Mouse (Mus musculus) activated CD4-positive, CD25-positive, alpha-beta regulatory T cell, adult 4 months (primary cell): ENCODE measurements around the gene Vmn2r90. TPM values are rescaled to one million over a fixed set of nuclear protein-coding genes. Genes with fewer than 3 reads are reported as not detected.
"Not testable (repeated sequence)": the region's sequence is repeated elsewhere in the genome, so short reads cannot be mapped to it uniquely, and the experiment has no call there.

Source experiments
- ATAC-seq: one replicate; pipeline ENCODE4 v1.8.0; 2017
- polyA plus RNA-seq, 2 experiments: library from polyadenylated mRNA; unstranded; fragments of 100-300 nt; shearing (Covaris generic); gene quantifications; one replicate each; pipeline ENCODE4 v1.2.1; 2017

Gene Vmn2r90
- polyA plus RNA-seq, result not detected

GRCm38 (mm10) chr17:17703447-17703846, at the start of gene Vmn2r90:
Gene Vmn2r90, plus strand, starts transcription at chr17:17703747.
- no peak for ATAC-seq

GRCm38 (mm10) chr17:17654997-17655828, 48.3 kb upstream of the Vmn2r90 start:
- ATAC-seq, result peak; percentile 40

GRCm38 (mm10) chr17:17655829-17656176, 47.7 kb upstream of the Vmn2r90 start:
- ATAC-seq, result no peak

GRCm38 (mm10) chr17:17678781-17679180, 24.8 kb upstream of the Vmn2r90 start:
- no peak for ATAC-seq

- ATAC-seq, result no peak
These were observed 12.9 kb upstream of the Vmn2r90 start for GRCm38 (mm10) chr17:17690659-17691058.

- not testable (repeated sequence) for ATAC-seq
These were observed 28.8 kb downstream of the Vmn2r90 start for GRCm38 (mm10) chr17:17732396-17732795.

- no peak for ATAC-seq
These were observed 35.1 kb downstream of the Vmn2r90 start for GRCm38 (mm10) chr17:17738635-17739034.

- not testable (repeated sequence) for ATAC-seq
These were observed 35.8 kb downstream of the Vmn2r90 start for GRCm38 (mm10) chr17:17739300-17739699.

GRCm38 (mm10) chr17:17739936-17740335, 36.4 kb downstream of the Vmn2r90 start:
- ATAC-seq, result not testable (repeated sequence)

- ATAC-seq, result not testable (repeated sequence)
These were observed 38.0 kb downstream of the Vmn2r90 start for GRCm38 (mm10) chr17:17741516-17741915.

GRCm38 (mm10) chr17:17749371-17749770, 45.8 kb downstream of the Vmn2r90 start:
- ATAC-seq, result peak; percentile 76

GRCm38 (mm10) chr17:17762614-17763293, 59.2 kb downstream of the Vmn2r90 start:
- ATAC-seq, result no peak

- no peak for ATAC-seq
These were observed 60.7 kb downstream of the Vmn2r90 start for GRCm38 (mm10) chr17:17764206-17764605.

- ATAC-seq, result peak; percentile 89
These were observed 62.9 kb downstream of the Vmn2r90 start for GRCm38 (mm10) chr17:17766481-17766880.

Other genes starting within 250 kb of the Vmn2r90 start
- gene Lnpep, start 78.7 kb upstream of the Vmn2r90 start, polyA plus RNA-seq, result 10 to 100 TPM; 31.8 to 33.2 TPM
- 1 to 10 TPM; 5.1 to 6.2 TPM for gene Spaca6, start 123.4 kb downstream of the Vmn2r90 start, polyA plus RNA-seq
- not detected for gene Has1, start 151.5 kb downstream of the Vmn2r90 start, polyA plus RNA-seq
- under 1 TPM in 1 of 2 experiments, not detected in 1; 0.33 TPM for gene Fpr1, start 180.2 kb downstream of the Vmn2r90 start, polyA plus RNA-seq
- gene Fpr2, start 184.1 kb downstream of the Vmn2r90 start, polyA plus RNA-seq, result under 1 TPM in 1 of 2 experiments, not detected in 1; 0.69 TPM
- gene Fpr3, start 184.1 kb downstream of the Vmn2r90 start, polyA plus RNA-seq, result under 1 TPM in 1 of 2 experiments, not detected in 1; 0.54 TPM